Mouse (Mus musculus): ENCODE results near the gene Fxyd1. TPM values are rescaled to one million over a fixed set of nuclear protein-coding genes. Genes with fewer than 3 reads are reported as not detected.

The Fxyd1 gene
- total RNA-seq (2021), result 10 to 100 TPM; 79.9 to 81.6 TPM

- intact Hi-C loops (cut with DNase I), result no loop called here
- DNase-seq (ENCODE audit: low spot score in 2 of 2), result no peak
Observed at GRCm38 (mm10) chr7:31057071-31057470, at the start of gene Fxyd1. Fxyd1 (minus strand) TSS chr7:31057199.

DNA sequence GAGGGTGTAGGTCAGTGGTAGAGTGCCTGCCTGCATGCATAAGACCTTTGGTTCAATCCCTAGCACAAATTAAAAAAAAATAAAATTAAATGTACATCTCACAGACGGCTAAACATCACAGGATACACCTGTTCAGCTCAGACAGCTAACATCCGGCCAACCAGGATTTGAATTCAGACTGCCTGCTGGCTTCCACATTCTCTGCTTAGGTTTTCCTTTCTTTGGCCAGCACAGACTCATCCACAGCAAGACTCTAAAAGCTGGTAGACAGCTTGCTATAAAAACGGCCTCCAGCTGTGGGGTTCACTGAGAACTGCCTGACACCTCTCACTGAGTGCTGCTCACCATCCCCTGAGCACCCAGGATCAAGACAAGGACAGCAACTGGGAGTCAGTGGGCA lies 49.2 kb upstream of the Fxyd1 start:
- intact Hi-C loops (cut with DNase I), result no loop called here
- no peak for DNase-seq (ENCODE audit: low spot score in 2 of 2)

- DNase-seq (ENCODE audit: low spot score in 2 of 2), result peak; percentile 64 to 92
- intact Hi-C loops (cut with DNase I), result loop anchor here (1.0 kb wide), 1 partner anchor 18 kb away; no protein-coding TSS in a partner anchor
Observed at GRCm38 (mm10) chr7:31105061-31105768, 48.2 kb upstream of the Fxyd1 start.

- intact Hi-C loops (cut with DNase I), result no loop called here
- DNase-seq (ENCODE audit: low spot score in 2 of 2), result no peak
Observed at GRCm38 (mm10) chr7:31100786-31101185, 43.8 kb upstream of the Fxyd1 start.

GRCm38 (mm10) chr7:31099612-31099982 lies 42.6 kb upstream of the Fxyd1 start:
- intact Hi-C loops (cut with DNase I), result loop anchor here (5.0 kb wide), 1 partner anchor 142 kb away; the partner anchor contains the start of gene Usf2
- no peak for DNase-seq (ENCODE audit: low spot score in 2 of 2)

DNA sequence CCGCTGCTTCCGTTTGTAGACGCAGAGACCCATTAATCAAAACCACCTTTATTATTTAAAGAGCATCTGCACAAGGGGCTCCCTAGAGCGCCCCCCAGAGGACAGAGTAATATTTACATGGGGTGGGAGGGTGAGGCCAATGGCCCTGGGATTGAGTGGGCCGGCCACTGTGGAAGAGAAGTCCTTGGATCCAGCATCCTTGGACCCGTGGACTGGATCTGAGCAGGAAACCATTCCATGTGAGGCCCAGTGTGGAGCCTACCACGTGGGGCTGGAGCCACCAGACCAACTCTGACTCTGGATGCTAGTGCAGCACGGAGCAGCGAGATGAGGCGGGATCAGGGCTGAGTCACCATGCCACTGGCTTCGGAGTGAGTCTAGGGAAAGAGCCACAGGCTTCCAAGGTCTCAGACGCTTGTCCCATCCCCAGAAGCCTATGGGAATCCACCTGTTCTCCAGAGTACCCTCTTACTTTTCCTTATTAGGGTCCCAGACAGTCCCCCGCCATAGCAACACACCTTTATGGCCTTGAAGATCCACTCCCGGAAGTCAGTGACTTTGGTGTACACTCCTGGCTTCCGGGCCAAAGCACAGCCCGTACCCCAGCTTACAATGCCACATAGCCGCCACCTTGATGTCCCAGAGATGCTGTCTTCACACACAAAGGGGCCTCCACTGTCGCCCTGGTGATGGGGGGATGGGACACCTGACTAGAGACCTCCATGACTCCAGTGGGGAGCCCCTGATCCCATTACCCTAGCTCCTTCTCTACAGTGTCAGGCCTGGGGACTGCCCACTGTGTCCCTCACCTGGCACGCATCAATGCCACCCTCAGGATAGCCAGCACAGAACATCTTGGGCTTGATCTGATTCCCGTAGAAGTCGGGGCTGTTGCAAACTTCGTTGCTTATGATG lies 42.0 kb upstream of the Fxyd1 start:
- intact Hi-C loops (cut with DNase I), result loop anchor here (5.0 kb wide), 1 partner anchor 142 kb away; the partner anchor contains the start of gene Usf2
- no peak for DNase-seq (ENCODE audit: low spot score in 2 of 2)

DNA sequence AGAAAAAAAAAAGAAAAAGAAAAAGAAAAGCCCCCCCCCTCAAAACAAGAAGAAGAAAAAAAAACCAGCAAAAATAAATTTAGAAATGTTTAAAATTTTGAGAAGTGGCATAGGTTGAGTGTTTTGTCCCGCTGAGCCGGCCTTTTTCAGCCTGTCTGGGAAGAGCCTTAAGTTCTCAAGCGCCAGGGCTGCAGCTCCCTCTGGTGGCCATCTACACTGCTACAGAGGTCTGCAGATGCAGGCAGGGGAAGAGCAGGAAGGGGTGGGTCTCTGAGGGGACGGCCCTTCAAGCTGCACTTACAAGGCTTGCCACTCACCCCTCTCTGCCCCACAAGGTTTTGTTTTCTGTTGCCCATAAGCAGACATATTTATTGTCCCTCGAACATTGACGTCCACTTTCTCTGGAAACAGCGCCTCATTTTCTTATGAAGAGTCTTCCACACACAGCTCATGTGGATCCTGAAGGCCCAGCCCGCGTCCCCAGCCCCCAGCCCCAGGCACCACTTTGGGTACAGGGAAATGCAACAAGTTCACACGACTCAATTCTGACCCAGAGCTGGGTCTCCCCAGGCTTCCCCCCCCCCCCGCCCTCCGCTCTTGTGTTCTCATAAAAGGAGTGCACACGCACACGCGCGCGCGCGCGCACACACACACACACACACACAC lies 40.7 kb upstream of the Fxyd1 start:
- peak; percentile 91 to 93 for DNase-seq (ENCODE audit: low spot score in 2 of 2)
- intact Hi-C loops (cut with DNase I), result loop anchor here (1.0 to 5.0 kb wide), 2 partner anchors 38 to 140 kb away; partner anchors contain the start of genes Lgi4 and Usf2

- DNase-seq (ENCODE audit: low spot score in 2 of 2), result no peak
- intact Hi-C loops (cut with DNase I), result loop anchor here (1.0 to 5.0 kb wide), 2 partner anchors 38 to 140 kb away; partner anchors contain the start of genes Lgi4 and Usf2
Observed at GRCm38 (mm10) chr7:31096892-31097564, 40.0 kb upstream of the Fxyd1 start.

GRCm38 (mm10) chr7:31094774-31095501 lies 37.9 kb upstream of the Fxyd1 start:
- DNase-seq (ENCODE audit: low spot score in 2 of 2), result no peak
- intact Hi-C loops (cut with DNase I), result loop anchor here (5.0 kb wide), 1 partner anchor 138 kb away; the partner anchor contains the start of gene Usf2

- intact Hi-C loops (cut with DNase I), result no loop called here
- DNase-seq (ENCODE audit: low spot score in 2 of 2), result no peak
Observed at GRCm38 (mm10) chr7:31089721-31090120, 32.7 kb upstream of the Fxyd1 start.

DNA sequence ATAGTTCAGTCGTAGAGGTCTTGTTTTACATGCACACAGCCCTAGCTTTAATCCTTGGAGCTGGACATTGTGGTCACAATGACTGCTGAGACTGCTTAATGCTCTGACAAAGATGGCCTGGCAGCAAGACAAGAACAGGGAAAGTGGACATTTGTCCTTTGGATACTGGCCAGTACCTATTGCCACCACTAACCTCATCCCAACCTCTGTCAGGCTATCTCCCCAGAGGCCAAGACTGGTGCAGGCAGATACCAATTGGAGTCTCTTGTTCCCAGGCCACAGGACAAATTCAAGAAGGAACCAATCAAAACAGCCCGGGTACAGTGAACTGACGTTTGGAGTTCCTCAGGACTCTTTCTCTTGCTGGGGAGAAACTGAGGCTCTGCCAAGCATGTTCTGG lies 31.2 kb upstream of the Fxyd1 start:
- intact Hi-C loops (cut with DNase I), result no loop called here
- DNase-seq (ENCODE audit: low spot score in 2 of 2), result no peak

DNA sequence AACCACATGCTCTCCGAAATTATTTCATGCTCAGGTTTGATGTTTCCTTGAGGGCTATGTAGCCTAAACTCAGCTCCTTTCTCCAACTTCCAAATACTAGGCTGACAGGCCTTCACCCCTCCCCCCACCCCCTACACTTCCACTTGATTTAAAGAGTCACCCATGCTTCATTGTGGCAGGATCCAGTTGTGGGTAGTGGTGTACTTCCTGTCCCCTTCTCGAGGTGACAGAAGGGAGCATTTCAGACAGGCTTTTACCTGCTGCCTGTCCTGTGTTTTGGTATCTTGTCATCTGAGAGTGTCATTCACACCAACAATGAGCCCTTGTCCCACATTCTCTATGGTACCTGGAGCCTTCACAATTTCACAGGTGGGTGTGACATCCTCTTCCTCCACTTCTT lies 30.3 kb upstream of the Fxyd1 start:
- DNase-seq (ENCODE audit: low spot score in 2 of 2), result no peak
- intact Hi-C loops (cut with DNase I), result no loop called here

- DNase-seq (ENCODE audit: low spot score in 2 of 2), result no peak
Observed at GRCm38 (mm10) chr7:31086175-31086755, 29.3 kb upstream of the Fxyd1 start.

GRCm38 (mm10) chr7:31085171-31085570 lies 28.2 kb upstream of the Fxyd1 start:
- intact Hi-C loops (cut with DNase I), result no loop called here
- DNase-seq (ENCODE audit: low spot score in 2 of 2), result peak in 1 of 2 experiments; percentile 57

More at GRCm38 (mm10) chr7:31086175-31086755, 29.3 kb upstream of the Fxyd1 start:
- intact Hi-C loops (cut with DNase I), result no loop called here

DNA sequence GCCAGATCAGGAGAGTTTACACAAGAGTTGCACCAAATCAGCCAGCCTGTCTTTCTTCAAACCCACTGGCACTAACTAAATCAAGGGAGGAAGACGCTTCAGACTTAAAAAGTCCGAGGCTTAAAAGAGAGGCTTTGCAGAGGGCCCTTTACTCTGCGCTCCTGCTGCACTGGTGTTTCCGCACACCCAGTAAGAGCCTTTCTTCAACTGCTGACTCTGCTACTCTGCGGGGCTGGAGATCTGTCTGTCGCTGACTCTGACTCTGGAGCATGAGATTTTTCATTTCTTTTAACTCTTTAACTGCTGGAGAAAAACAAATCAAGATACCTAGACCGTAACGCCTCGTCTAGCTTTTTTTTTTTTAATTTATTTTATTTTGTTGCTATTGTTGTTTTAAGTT lies 27.1 kb upstream of the Fxyd1 start:
- peak in 1 of 2 experiments; percentile 37 for DNase-seq (ENCODE audit: low spot score in 2 of 2)
- intact Hi-C loops (cut with DNase I), result no loop called here

DNA sequence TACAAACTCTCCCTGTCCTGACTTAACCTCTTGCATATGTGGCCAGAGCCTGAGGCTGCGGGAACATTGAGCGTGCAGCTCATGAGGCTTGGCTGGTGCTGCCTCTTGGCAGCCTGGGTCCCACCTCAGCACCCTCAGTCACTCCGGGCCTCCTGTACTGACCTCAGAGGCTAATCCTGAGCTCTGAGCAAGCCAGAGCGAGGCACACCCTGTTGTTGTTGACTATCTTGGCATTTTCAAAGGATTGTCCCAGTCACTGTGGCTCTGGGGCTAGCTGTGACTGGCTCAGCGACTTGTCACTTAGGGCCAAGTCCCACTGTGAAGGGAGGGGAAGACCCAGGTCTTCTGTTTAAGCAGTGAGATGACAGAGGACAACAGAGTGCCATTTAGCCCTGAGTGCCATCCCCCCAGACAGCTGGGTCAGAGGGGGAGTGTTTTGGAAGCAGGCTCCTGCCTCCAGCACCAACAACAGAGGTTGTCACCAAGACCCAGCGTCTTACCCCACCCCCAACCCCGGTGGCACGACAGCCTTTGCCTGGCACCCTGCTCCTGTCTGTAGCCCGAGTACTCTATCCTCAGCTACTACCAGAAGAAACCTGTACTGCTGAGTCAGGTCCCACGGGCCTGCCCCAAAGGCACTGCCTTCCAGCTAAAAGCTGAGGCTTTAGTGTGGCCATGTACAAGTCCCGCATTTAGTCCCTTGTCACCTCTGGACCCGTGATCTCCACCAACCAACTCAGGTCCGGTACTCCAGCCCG lies 26.0 kb upstream of the Fxyd1 start:
- DNase-seq (ENCODE audit: low spot score in 2 of 2), result peak in 1 of 2 experiments; percentile 54
- intact Hi-C loops (cut with DNase I), result no loop called here

GRCm38 (mm10) chr7:31082106-31082505 lies 25.1 kb upstream of the Fxyd1 start:
- no peak for DNase-seq (ENCODE audit: low spot score in 2 of 2)
- intact Hi-C loops (cut with DNase I), result no loop called here

GRCm38 (mm10) chr7:31081106-31081505 lies 24.1 kb upstream of the Fxyd1 start:
- intact Hi-C loops (cut with DNase I), result no loop called here

More at GRCm38 (mm10) chr7:31081106-31081505, 24.1 kb upstream of the Fxyd1 start:
- no peak for DNase-seq (ENCODE audit: low spot score in 2 of 2)
